Mouse (Mus musculus) heart, embryonic 15.5 days (tissue): ENCODE results near the gene Rex1bd. TPM values are rescaled to one million over a fixed set of nuclear protein-coding genes. Genes with fewer than 3 reads are reported as not detected.
A peak's percentile ranks its signal among the peaks of the same experiment; 100 is the strongest.

Experiments used
- ATAC-seq: fragments of 200-750 bp; cut with Nextera tagmentation; replicated peaks from 2 replicates; pipeline ENCODE4 v1.8.0; 2017; ENCODE audit warnings: low read depth, moderate TSS enrichment; ENCODE audit not compliant: insufficient number of reproducible peaks, insufficient read depth, low FRiP score
- H3K27ac ChIP-seq: fragments of 300-500 bp; sonication (generic); 2 replicates; pipeline ENCODE4 v1.5.1; 2015; ENCODE audit warnings: mild to moderate bottlenecking, inconsistent platforms
- H3K27me3 ChIP-seq: fragments of 300-500 bp; sonication (generic); 2 replicates; pipeline ENCODE4 v1.6.1; 2015; ENCODE audit warnings: inconsistent platforms
- H3K36me3 ChIP-seq: fragments of 300-500 bp; sonication (generic); 2 replicates; pipeline ENCODE4 v1.6.1; 2015; ENCODE audit warnings: mild to moderate bottlenecking, inconsistent platforms
- H3K4me1 ChIP-seq: fragments of 300-500 bp; sonication (generic); replicated peaks from 2 replicates; pipeline ENCODE4 v1.6.1; 2015; ENCODE audit warnings: inconsistent platforms
- H3K4me2 ChIP-seq: fragments of 300-500 bp; sonication (generic); 2 replicates; pipeline ENCODE4 v1.6.1; 2015; ENCODE audit warnings: inconsistent platforms, mild to moderate bottlenecking, moderate library complexity
- H3K4me3 ChIP-seq: fragments of 300-500 bp; sonication (generic); 2 replicates; pipeline ENCODE4 v1.5.1; 2015; ENCODE audit warnings: mild to moderate bottlenecking, inconsistent platforms
- H3K9ac ChIP-seq: fragments of 300-500 bp; sonication (generic); 2 replicates; pipeline ENCODE4 v1.6.1; 2015; ENCODE audit warnings: mild to moderate bottlenecking, inconsistent platforms
- H3K9me3 ChIP-seq: fragments of 300-500 bp; sonication (generic); replicated peaks from 2 replicates; pipeline ENCODE4 v1.6.1; 2016; ENCODE audit warnings: inconsistent platforms
- WGBS: fragments of 180-500 bp; shearing (Covaris S2); methylation state at CpG from one replicate; pipeline ENCODE4 v1.1.7; 2015; ENCODE audit warnings: mixed read lengths; 5-methylcytosine and 5-hydroxymethylcytosine counted together
- polyA plus RNA-seq: library from polyadenylated mRNA; unstranded; fragments of >200 nt; fragmentation: Nextera tagmentation; extraction: Ambion mirVana; gene quantifications from 2 replicates; pipeline ENCODE4 v1.2.1, GENCODE M21; 2015

The Rex1bd gene
- polyA plus RNA-seq, 1 experiment from 2014 or later, result 117 TPM

- H3K4me2 ChIP-seq, result no peak overlapping the region; the same call in 1 of the 2 replicates
- no peak overlapping the region for H3K9ac ChIP-seq
- H3K4me1 ChIP-seq, result peaks cover 46% of the 10 kb centered on the region
- WGBS, result 28% methylated on average over 10 of the region's 10 CpGs
- H3K27ac ChIP-seq, result peak overlapping the region; percentile 46
- H3K27me3 ChIP-seq, result no peaks in the 10 kb centered on the region
- no peaks in the 10 kb centered on the region for H3K9me3 ChIP-seq
- H3K4me3 ChIP-seq, result no peak overlapping the region
- H3K36me3 ChIP-seq, result no peaks in the 10 kb centered on the region
- peak; percentile 55; the same call in 1 of the 2 replicates for ATAC-seq
These were observed 37.1 kb downstream of the Rex1bd start for GRCm38 (mm10) chr8:70469295-70469916.

GRCm38 (mm10) chr8:70468733-70469132 is 37.8 kb downstream of the Rex1bd start:
- Histone ChIP-seq H3K4me1 (peaks cover 46% of the 10 kb centered on the region), H3K9ac (no peak overlapping the region), H3K9me3 (no peaks in the 10 kb centered on the region), H3K4me3 (no peak overlapping the region), H3K27me3 (no peaks in the 10 kb centered on the region), H3K36me3 (no peaks in the 10 kb centered on the region), H3K4me2 (no peak overlapping the region), H3K27ac (no peak overlapping the region)
- no peak for ATAC-seq
- 85% methylated on average over 4 of the region's 4 CpGs for WGBS

- Histone ChIP-seq H3K4me2 (no peak overlapping the region), H3K36me3 (no peaks in the 10 kb centered on the region), H3K4me1 (peaks cover 48% of the 10 kb centered on the region), H3K4me3 (no peak overlapping the region), H3K9ac (no peak overlapping the region), H3K9me3 (no peaks in the 10 kb centered on the region), H3K27me3 (no peaks in the 10 kb centered on the region), H3K27ac (no peak overlapping the region)
- 33% methylated on average over 1 of the region's 1 CpGs for WGBS
- no peak for ATAC-seq
These were observed 38.6 kb downstream of the Rex1bd start for GRCm38 (mm10) chr8:70467907-70468306.

GRCm38 (mm10) chr8:70467229-70467725 is 39.3 kb downstream of the Rex1bd start:
- Histone ChIP-seq H3K9ac (no peak overlapping the region; the same call in 1 of the 2 replicates), H3K4me1 (peaks cover 48% of the 10 kb centered on the region), H3K36me3 (no peaks in the 10 kb centered on the region), H3K27me3 (no peaks in the 10 kb centered on the region), H3K4me2 (0 out of 2 replicates have a peak overlapping the region, but pooled peaks have one; percentile 11), H3K4me3 (no peak overlapping the region), H3K9me3 (no peaks in the 10 kb centered on the region), H3K27ac (no peak overlapping the region)
- WGBS, result 67% methylated on average over 5 of the region's 5 CpGs
- no peak for ATAC-seq

- Histone ChIP-seq H3K27me3 (no peaks in the 10 kb centered on the region), H3K9ac (no peak overlapping the region; the same call in 1 of the 2 replicates), H3K4me3 (no peak overlapping the region), H3K4me1 (peaks cover 53% of the 10 kb centered on the region), H3K9me3 (no peaks in the 10 kb centered on the region), H3K36me3 (no peaks in the 10 kb centered on the region), H3K27ac (no peak overlapping the region), H3K4me2 (0 out of 2 replicates have a peak overlapping the region, but pooled peaks have one; percentile 11)
- ATAC-seq, result no peak
- WGBS, result 48% methylated on average over 11 of the region's 11 CpGs
These were observed 39.8 kb downstream of the Rex1bd start for GRCm38 (mm10) chr8:70466771-70467170.

- Histone ChIP-seq H3K27me3 (no peaks in the 10 kb centered on the region), H3K9ac (no peak overlapping the region), H3K9me3 (no peaks in the 10 kb centered on the region), H3K4me3 (no peak overlapping the region), H3K36me3 (no peaks in the 10 kb centered on the region), H3K4me2 (no peak overlapping the region), H3K4me1 (peaks cover 57% of the 10 kb centered on the region), H3K27ac (no peak overlapping the region)
- WGBS, result 85% methylated on average over 4 of the region's 4 CpGs
- ATAC-seq, result no peak
These were observed 40.2 kb downstream of the Rex1bd start for GRCm38 (mm10) chr8:70466305-70466704.

- peaks cover 63% of the 10 kb centered on the region for H3K4me1 ChIP-seq
- ATAC-seq, result no peak
These were observed 40.9 kb downstream of the Rex1bd start for GRCm38 (mm10) chr8:70465701-70466100.

GRCm38 (mm10) chr8:70464162-70464561 is 42.4 kb downstream of the Rex1bd start:
- Histone ChIP-seq H3K4me3 (no peak overlapping the region), H3K27ac (no peak overlapping the region), H3K9me3 (no peaks in the 10 kb centered on the region), H3K4me1 (peaks cover 61% of the 10 kb centered on the region), H3K9ac (no peak overlapping the region), H3K4me2 (no peak overlapping the region), H3K27me3 (no peaks in the 10 kb centered on the region), H3K36me3 (no peaks in the 10 kb centered on the region)
- WGBS, result 89% methylated on average over 6 of the region's 6 CpGs
- no peak for ATAC-seq

More at GRCm38 (mm10) chr8:70465701-70466100, 40.9 kb downstream of the Rex1bd start:
- Histone ChIP-seq H3K27ac (no peak overlapping the region), H3K4me3 (no peak overlapping the region), H3K9ac (no peak overlapping the region), H3K36me3 (no peaks in the 10 kb centered on the region), H3K27me3 (no peaks in the 10 kb centered on the region), H3K4me2 (no peak overlapping the region), H3K9me3 (no peaks in the 10 kb centered on the region)
- 96% methylated on average over 4 of the region's 4 CpGs for WGBS

- Histone ChIP-seq H3K4me1 (peaks cover 52% of the 10 kb centered on the region), H3K36me3 (no peaks in the 10 kb centered on the region), H3K27me3 (no peaks in the 10 kb centered on the region), H3K27ac (no peak overlapping the region), H3K9me3 (no peaks in the 10 kb centered on the region), H3K4me3 (no peak overlapping the region), H3K4me2 (no peak overlapping the region), H3K9ac (no peak overlapping the region)
- no peak for ATAC-seq
- 70% methylated on average over 4 of the region's 4 CpGs for WGBS
These were observed 43.2 kb downstream of the Rex1bd start for GRCm38 (mm10) chr8:70463306-70463705.

- Histone ChIP-seq H3K36me3 (no peaks in the 10 kb centered on the region), H3K4me3 (no peak overlapping the region), H3K9ac (no peak overlapping the region), H3K27ac (no peak overlapping the region), H3K27me3 (no peaks in the 10 kb centered on the region), H3K9me3 (no peaks in the 10 kb centered on the region), H3K4me1 (peaks cover 44% of the 10 kb centered on the region), H3K4me2 (no peak overlapping the region)
- no peak for ATAC-seq
- WGBS, result 87% methylated on average over 8 of the region's 8 CpGs
These were observed 44.1 kb downstream of the Rex1bd start for GRCm38 (mm10) chr8:70462516-70462813.

- Histone ChIP-seq H3K27me3 (no peaks in the 10 kb centered on the region), H3K4me2 (no peak overlapping the region), H3K4me1 (peaks cover 39% of the 10 kb centered on the region), H3K27ac (no peak overlapping the region), H3K36me3 (no peaks in the 10 kb centered on the region), H3K9ac (no peak overlapping the region), H3K9me3 (no peaks in the 10 kb centered on the region), H3K4me3 (no peak overlapping the region)
- 0 out of 2 replicates have a peak, but pooled peaks have one; percentile 7 for ATAC-seq
- WGBS, result 76% methylated on average over 16 of the region's 16 CpGs
These were observed 44.6 kb downstream of the Rex1bd start for GRCm38 (mm10) chr8:70461765-70462515.
